Mouse (Mus musculus) T-helper 17 cell (primary cell): Measurements from ENCODE around the gene Fam160a1.

Experiments used
- in situ Hi-C, 2 experiments: fragments of 300-600 bp; cut with MboI, MseI; formaldehyde crosslinking; loops; 1 replicate in 1 of 2; 2 replicates in 1 of 2; pipeline ENCODE4 v1.15.1; 2025; ENCODE audit warnings: high pct_unique_total_duplicates in 2 of 2

The Fam160a1 gene

GRCm38 (mm10) chr3:85749348-85749747 is 67.7 kb downstream of the Fam160a1 start:
- in situ Hi-C loops, result no loop called here

GRCm38 (mm10) chr3:85748863-85749262 is 68.2 kb downstream of the Fam160a1 start:
- in situ Hi-C loops, result no loop called here

GRCm38 (mm10) chr3:85746116-85746515 is 71.0 kb downstream of the Fam160a1 start:
- in situ Hi-C loops, result no loop called here

- in situ Hi-C loops, result no loop called here
Observed at GRCm38 (mm10) chr3:85741767-85742166, 75.3 kb downstream of the Fam160a1 start.

- in situ Hi-C loops, result no loop called here
Observed at GRCm38 (mm10) chr3:85738591-85738990, 78.5 kb downstream of the Fam160a1 start.

GRCm38 (mm10) chr3:85733939-85734729 is 83.0 kb downstream of the Fam160a1 start:
- in situ Hi-C loops, result no loop called here

- in situ Hi-C loops, result no loop called here
Observed at GRCm38 (mm10) chr3:85727171-85727570, 89.9 kb downstream of the Fam160a1 start.

- in situ Hi-C loops, result no loop called here
Observed at GRCm38 (mm10) chr3:85725971-85726370, 91.1 kb downstream of the Fam160a1 start.

GRCm38 (mm10) chr3:85725110-85725509 is 92.0 kb downstream of the Fam160a1 start:
- in situ Hi-C loops, result no loop called here

GRCm38 (mm10) chr3:85722581-85722980 is 94.5 kb downstream of the Fam160a1 start:
- in situ Hi-C loops, result loop anchor here in 1 of 2 experiments (25.0 kb wide), 1 partner anchor 390 kb away; no protein-coding TSS in a partner anchor

GRCm38 (mm10) chr3:85715764-85716297 is 101.3 kb downstream of the Fam160a1 start:
- in situ Hi-C loops, result loop anchor here in 1 of 2 experiments (25.0 kb wide), 1 partner anchor 396 kb away; no protein-coding TSS in a partner anchor

- in situ Hi-C loops, result loop anchor here (5.0 to 25.0 kb wide), 2 partner anchors 398 to 413 kb away; no protein-coding TSS in a partner anchor
Observed at GRCm38 (mm10) chr3:85713936-85714709, 103.0 kb downstream of the Fam160a1 start.

GRCm38 (mm10) chr3:85710695-85711094 is 106.4 kb downstream of the Fam160a1 start:
- in situ Hi-C loops, result loop anchor here (5.0 to 25.0 kb wide), 2 partner anchors 402 to 417 kb away; no protein-coding TSS in a partner anchor

- in situ Hi-C loops, result loop anchor here (5.0 to 25.0 kb wide), 3 partner anchors 210 to 405 kb away; no protein-coding TSS in a partner anchor
Observed at GRCm38 (mm10) chr3:85707421-85707820, 109.7 kb downstream of the Fam160a1 start.

GRCm38 (mm10) chr3:85703141-85703882 is 113.8 kb downstream of the Fam160a1 start:
- in situ Hi-C loops, result loop anchor here in 1 of 2 experiments (25.0 kb wide), 1 partner anchor 409 kb away; no protein-coding TSS in a partner anchor

GRCm38 (mm10) chr3:85698496-85698895 is 118.6 kb downstream of the Fam160a1 start:
- in situ Hi-C loops, result no loop called here

- in situ Hi-C loops, result no loop called here
Observed at GRCm38 (mm10) chr3:85695056-85695455, 122.0 kb downstream of the Fam160a1 start.

- in situ Hi-C loops, result no loop called here
Observed at GRCm38 (mm10) chr3:85693013-85693412, 124.1 kb downstream of the Fam160a1 start.

- in situ Hi-C loops, result no loop called here
Observed at GRCm38 (mm10) chr3:85691134-85691533, 126.0 kb downstream of the Fam160a1 start.

GRCm38 (mm10) chr3:85688341-85688740 is 128.8 kb downstream of the Fam160a1 start:
- in situ Hi-C loops, result no loop called here

GRCm38 (mm10) chr3:85685271-85685670 is 131.8 kb downstream of the Fam160a1 start:
- in situ Hi-C loops, result no loop called here
